Mouse (Mus musculus): ENCODE measurements around the gene Kirrel2.

Kirrel2 gene

DNA sequence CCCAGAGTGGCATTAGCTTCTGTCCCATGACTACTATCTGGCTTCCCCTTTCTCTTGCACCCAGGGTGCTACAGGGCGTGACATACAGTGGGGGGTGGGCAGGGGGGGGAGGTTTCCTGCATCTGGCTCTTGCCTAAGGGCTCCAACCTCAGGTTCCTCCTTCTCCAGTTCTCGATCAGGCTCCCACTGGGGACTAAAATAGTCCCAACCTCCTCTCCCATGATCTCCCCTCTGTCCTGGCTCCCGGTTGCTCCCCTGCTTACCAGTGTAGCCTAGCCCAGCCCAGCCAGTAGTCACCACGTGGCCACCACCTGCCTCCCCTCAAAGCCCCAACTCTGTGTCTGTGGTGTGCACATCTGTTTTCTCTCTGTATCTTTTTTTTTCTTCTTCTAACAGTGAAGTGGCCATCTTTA, 44.7 kb downstream of the Kirrel2 start:
- no peak for DNase-seq

- no peak for DNase-seq
Observed at GRCm38 (mm10) chr7:30411023-30411422, 46.5 kb downstream of the Kirrel2 start.

DNA sequence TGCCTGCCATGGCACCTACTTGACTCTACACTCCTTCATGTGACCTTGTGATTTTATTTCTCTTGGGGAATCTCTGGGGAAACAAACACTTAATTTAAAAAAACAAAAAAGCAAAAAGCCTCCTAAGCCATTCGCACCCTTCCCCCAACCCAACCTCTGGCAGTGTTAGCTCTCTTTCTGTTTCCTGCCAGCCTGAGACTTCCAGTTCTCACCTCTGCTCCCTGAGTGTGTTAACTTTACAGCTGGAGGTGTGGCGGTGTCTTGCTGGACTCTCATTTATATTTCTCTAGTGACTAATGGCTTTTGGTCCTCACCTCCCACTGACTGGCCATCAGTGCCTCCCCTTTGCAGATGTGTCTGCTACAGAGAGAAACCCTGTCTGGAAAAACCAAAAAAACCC, 47.7 kb downstream of the Kirrel2 start:
- no peak for DNase-seq

GRCm38 (mm10) chr7:30408639-30409038, 48.9 kb downstream of the Kirrel2 start:
- DNase-seq, result no peak

- DNase-seq, result no peak
Observed at GRCm38 (mm10) chr7:30402343-30402742, 55.1 kb downstream of the Kirrel2 start.

- DNase-seq, result no peak
Observed at GRCm38 (mm10) chr7:30399671-30400070, 57.8 kb downstream of the Kirrel2 start.

Data from cerebellum, postnatal 14 days (tissue).